Mouse (Mus musculus): ENCODE results near the gene 9230112D13Rik. TPM values are rescaled to one million over a fixed set of nuclear protein-coding genes. Genes with fewer than 3 reads are reported as not detected.

The 9230112D13Rik gene
- total RNA-seq (2023) = not detected

GRCm38 (mm10) chr14:34522701-34523100, at the start of gene 9230112D13Rik:
Gene 9230112D13Rik (minus strand): TSS chr14:34522801.

DNA sequence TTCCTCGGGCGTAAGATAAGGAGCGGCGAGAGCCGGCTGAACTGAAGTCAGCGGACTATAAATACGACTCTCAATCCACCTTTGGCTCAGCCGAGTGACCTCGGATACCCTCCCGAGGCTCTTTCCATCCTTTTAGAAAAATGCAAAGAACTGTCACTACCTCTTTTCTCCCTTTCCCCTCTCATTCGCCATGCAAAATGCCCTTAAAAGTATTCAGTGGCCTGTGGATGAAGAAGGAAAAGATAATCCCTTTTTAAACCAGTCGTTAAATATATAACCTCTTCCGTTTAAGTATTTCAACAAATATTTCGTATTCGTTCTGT, 19.3 kb downstream of the 9230112D13Rik start, which contains the start of gene Bmpr1a:
Bmpr1a (minus strand) TSS at position 17 of the 323 bp plus-strand sequence.

Other genes with a start within 250 kb of the 9230112D13Rik start
- 10 to 100 TPM in 1 of 2 experiments, 1 to 10 TPM in 1; 8.3 to 10.7 TPM for gene Shld2, start 212.3 kb downstream of the 9230112D13Rik start, total RNA-seq (2023)
- 100 to 1,000 TPM; 205 to 247 TPM for gene Glud1, start 212.1 kb downstream of the 9230112D13Rik start, total RNA-seq (2023)
- not detected for gene Fam25c, start 167.4 kb downstream of the 9230112D13Rik start, total RNA-seq (2023)
- gene Sncg, start 148.0 kb downstream of the 9230112D13Rik start, total RNA-seq (2023) = not detected
- gene Mmrn2, start 147.3 kb downstream of the 9230112D13Rik start, total RNA-seq (2023) = under 1 TPM; 0.15 to 0.24 TPM
- gene Bmpr1a, start 19.5 kb downstream of the 9230112D13Rik start, total RNA-seq (2023) = 10 to 100 TPM in 1 of 2 experiments, 1 to 10 TPM in 1; 9.8 to 17.8 TPM
- under 1 TPM in 1 of 2 experiments, not detected in 1; 0.33 TPM for gene Ldb3, start 65.9 kb upstream of the 9230112D13Rik start, total RNA-seq (2023)
- not detected for gene Opn4, start 77.3 kb upstream of the 9230112D13Rik start, total RNA-seq (2023)
- 10 to 100 TPM; 64.9 to 65.6 TPM for gene Wapl, start 151.1 kb upstream of the 9230112D13Rik start, total RNA-seq (2023)

Data from neutrophil, adult 59 days (primary cell).